Mouse (Mus musculus) kidney, adult 2 months (tissue): ENCODE measurements around the gene Smarca4. TPM values are rescaled to one million over a fixed set of nuclear protein-coding genes. Genes with fewer than 3 reads are reported as not detected.
A peak's percentile ranks its signal among the peaks of the same experiment; 100 is the strongest.
"Not testable (repeated sequence)": the region's sequence is repeated elsewhere in the genome, so short reads cannot be mapped to it uniquely, and the experiment has no call there.

Experiments used
- DNase-seq: peaks from one replicate; pipeline ENCODE4 v3.0.0; 2021
- H3K27ac ChIP-seq: fragments of 200-500 bp; 2 replicates; pipeline ENCODE4 v1.5.1; 2012; ENCODE audit warnings: low read depth, low read length, control low read depth, inconsistent platforms; ENCODE audit not compliant: insufficient read depth
- H3K27me3 ChIP-seq: fragments of 200-500 bp; replicated peaks from 2 replicates; pipeline ENCODE4 v1.6.1; 2012; ENCODE audit warnings: mild to moderate bottlenecking, moderate library complexity, low read length, inconsistent platforms; ENCODE audit not compliant: control insufficient read depth, insufficient read depth
- H3K36me3 ChIP-seq: fragments of 200-500 bp; 2 replicates; pipeline ENCODE4 v1.6.1; 2012; ENCODE audit warnings: mild to moderate bottlenecking, moderate library complexity, low read length, inconsistent platforms; ENCODE audit not compliant: control insufficient read depth, insufficient read depth
- H3K4me1 ChIP-seq: fragments of 200-500 bp; 2 replicates; pipeline ENCODE4 v1.6.1; 2011; ENCODE audit warnings: low read length; ENCODE audit not compliant: control insufficient read depth, insufficient read depth
- H3K4me3 ChIP-seq: fragments of 200-500 bp; 2 replicates; pipeline ENCODE4 v1.5.1; 2011; ENCODE audit warnings: mild to moderate bottlenecking, low read depth, low read length, control low read depth; ENCODE audit not compliant: insufficient read depth
- CTCF ChIP-seq: fragments of 200-500 bp; conservative IDR thresholded peaks from 2 replicates; pipeline ENCODE4 v1.5.1; 2011; ENCODE audit warnings: low read depth, mild to moderate bottlenecking, control low read depth, low read length, moderate library complexity, mixed read lengths; ENCODE audit not compliant: insufficient read depth, insufficient read length
- POLR2A ChIP-seq: fragments of 200-500 bp; IDR thresholded peaks from one replicate; pipeline ENCODE4 v1.6.1; 2011; ENCODE audit warnings: low read depth, low read length, control low read depth
- WGBS: fragments of 180-500 bp; shearing (Covaris S2); methylation state at CpG from one replicate; pipeline ENCODE4 v1.1.7; 2018; 5-methylcytosine and 5-hydroxymethylcytosine counted together
- polyA plus RNA-seq: library from polyadenylated mRNA; depleted of rRNA; stranded (reverse); fragments of >200 nt; gene quantifications from 2 replicates; pipeline ENCODE4 v1.2.3, GENCODE M21; 2012

Smarca4 gene
- polyA plus RNA-seq, 1 experiment: 24.9 TPM

GRCm38 (mm10) chr9:21697121-21697520 is 81.2 kb downstream of the Smarca4 start:
- TF ChIP-seq CTCF (no peak), POLR2A (no peak)
- Histone ChIP-seq H3K27me3 (no peaks in the 10 kb centered on the region), H3K4me3 (no peak overlapping the region), H3K27ac (no peak overlapping the region), H3K4me1 (no peaks in the 10 kb centered on the region), H3K36me3 (no peaks in the 10 kb centered on the region)
- WGBS: 72% methylated on average over 6 of the region's 6 CpGs
- peak; percentile 69 for DNase-seq

GRCm38 (mm10) chr9:21699280-21699679 is 83.3 kb downstream of the Smarca4 start:
- DNase-seq: peak; percentile 19
- 75% methylated on average over 6 of the region's 6 CpGs for WGBS
- TF ChIP-seq CTCF: peak; percentile 33

GRCm38 (mm10) chr9:21701091-21701490 is 85.1 kb downstream of the Smarca4 start:
- no peaks in the 10 kb centered on the region for H3K36me3 ChIP-seq
- no peaks in the 10 kb centered on the region for H3K4me1 ChIP-seq
- H3K27me3 ChIP-seq: no peaks in the 10 kb centered on the region
- no peak overlapping the region for H3K4me3 ChIP-seq
- DNase-seq: no peak
- no peak overlapping the region for H3K27ac ChIP-seq
- WGBS: 88% methylated on average over 14 of the region's 14 CpGs
- TF ChIP-seq CTCF: no peak

More at GRCm38 (mm10) chr9:21699280-21699679, 83.3 kb downstream of the Smarca4 start:
- H3K4me3 ChIP-seq, H3K27ac ChIP-seq, H3K27me3 ChIP-seq, H3K4me1 ChIP-seq, H3K36me3 ChIP-seq: not testable (repeated sequence)

GRCm38 (mm10) chr9:21703494-21703893 is 87.5 kb downstream of the Smarca4 start:
- no peak overlapping the region for H3K4me3 ChIP-seq
- no peaks in the 10 kb centered on the region for H3K36me3 ChIP-seq
- WGBS: 93% methylated on average over 7 of the region's 7 CpGs
- H3K4me1 ChIP-seq: no peaks in the 10 kb centered on the region; the same call in 1 of the 2 replicates
- DNase-seq: no peak
- H3K27me3 ChIP-seq: no peaks in the 10 kb centered on the region
- H3K27ac ChIP-seq: no peak overlapping the region
- TF ChIP-seq POLR2A: no peak
- no peak for TF ChIP-seq CTCF

GRCm38 (mm10) chr9:21706085-21706484 is 90.1 kb downstream of the Smarca4 start:
- no peaks in the 10 kb centered on the region; the same call in 1 of the 2 replicates for H3K4me1 ChIP-seq
- no peak overlapping the region for H3K27ac ChIP-seq
- H3K4me3 ChIP-seq: no peak overlapping the region
- 66% methylated on average over 4 of the region's 4 CpGs for WGBS
- no peak for DNase-seq
- TF ChIP-seq CTCF (no peak), POLR2A (no peak)
- H3K27me3 ChIP-seq: no peaks in the 10 kb centered on the region
- H3K36me3 ChIP-seq: no peaks in the 10 kb centered on the region

GRCm38 (mm10) chr9:21706586-21707265 is 90.8 kb downstream of the Smarca4 start:
- Histone ChIP-seq H3K4me3 (no peak overlapping the region), H3K4me1 (no peaks in the 10 kb centered on the region; the same call in 1 of the 2 replicates), H3K27me3 (no peaks in the 10 kb centered on the region), H3K27ac (no peak overlapping the region), H3K36me3 (no peaks in the 10 kb centered on the region)
- TF ChIP-seq CTCF (no peak; the same call in 1 of the 2 replicates), POLR2A (no peak)
- 79% methylated on average over 8 of the region's 8 CpGs for whole genome bisulfite sequencing
- DNase-seq: peak; percentile 64

- Histone ChIP-seq H3K4me3 (no peak overlapping the region), H3K36me3 (no peaks in the 10 kb centered on the region), H3K27me3 (no peaks in the 10 kb centered on the region), H3K27ac (no peak overlapping the region), H3K4me1 (no peaks in the 10 kb centered on the region; the same call in 1 of the 2 replicates)
- DNase-seq: no peak
- TF ChIP-seq CTCF: no peak
- no peak for TF ChIP-seq POLR2A
- WGBS: 96% methylated on average over 3 of the region's 3 CpGs
Observed at GRCm38 (mm10) chr9:21709340-21709739, 93.4 kb downstream of the Smarca4 start.

- Histone ChIP-seq H3K4me3 (no peak overlapping the region), H3K27ac (no peak overlapping the region), H3K4me1 (no peaks in the 10 kb centered on the region), H3K27me3 (no peaks in the 10 kb centered on the region), H3K36me3 (no peaks in the 10 kb centered on the region)
- no peak for TF ChIP-seq CTCF
- WGBS: 61% methylated on average over 4 of the region's 4 CpGs
- no peak for DNase-seq
Observed at GRCm38 (mm10) chr9:21715298-21715697, 99.3 kb downstream of the Smarca4 start.
